Mouse (Mus musculus): ENCODE measurements around the gene Slc16a8.

GRCm38 (mm10) chr15:79254661-79255060 lies at the start of gene Slc16a8:
- TF ChIP-seq CTCF (IDR thresholded peaks at IDR 0.05) (no peak), EP300 (IDR thresholded peaks at IDR 0.05) (no peak)

Measured in lung, postnatal 0 days (tissue).